Mouse (Mus musculus) intestine, embryonic 16.5 days (tissue): Measurements from ENCODE around the gene Slc6a11. TPM values are rescaled to one million over a fixed set of nuclear protein-coding genes. Genes with fewer than 3 reads are reported as not detected.

ENCODE experiments used
- ATAC-seq: fragments of 200-750 bp; cut with Nextera tagmentation; 2 replicates; pipeline ENCODE4 v1.8.0; 2017; ENCODE audit warnings: moderate TSS enrichment, moderate library complexity
- H3K27ac ChIP-seq: fragments of 300-500 bp; sonication (generic); 2 replicates; pipeline ENCODE4 v1.5.1; 2014; ENCODE audit warnings: mild to moderate bottlenecking, low read length
- H3K27me3 ChIP-seq: fragments of 300-500 bp; sonication (generic); replicated peaks from 2 replicates; pipeline ENCODE4 v1.6.1; 2014; ENCODE audit warnings: low read length, control low read depth, mixed read lengths; ENCODE audit not compliant: control insufficient read depth, insufficient read depth
- H3K36me3 ChIP-seq: fragments of 300-500 bp; sonication (generic); 2 replicates; pipeline ENCODE4 v1.6.1; 2014; ENCODE audit warnings: low read length, control low read depth; ENCODE audit not compliant: control insufficient read depth, insufficient read depth
- H3K4me1 ChIP-seq: fragments of 300-500 bp; sonication (generic); 2 replicates; pipeline ENCODE4 v1.6.1; 2014; ENCODE audit warnings: low read length, control low read depth, mixed read lengths; ENCODE audit not compliant: control insufficient read depth, insufficient read depth
- H3K4me2 ChIP-seq: fragments of 300-500 bp; sonication (generic); 2 replicates; pipeline ENCODE4 v1.6.1; 2014; ENCODE audit warnings: low read depth, low read length, control low read depth
- H3K4me3 ChIP-seq: fragments of 300-500 bp; sonication (generic); 2 replicates; pipeline ENCODE4 v1.5.1; 2014; ENCODE audit warnings: mild to moderate bottlenecking, low read length
- H3K9ac ChIP-seq: fragments of 300-500 bp; sonication (generic); 2 replicates; pipeline ENCODE4 v1.6.1; 2014; ENCODE audit warnings: low read depth, low read length
- H3K9me3 ChIP-seq: fragments of 300-500 bp; sonication (generic); 2 replicates; pipeline ENCODE4 v1.6.1; 2016; ENCODE audit warnings: low read length, control low read depth; ENCODE audit not compliant: control insufficient read depth
- WGBS: fragments of 180-500 bp; shearing (Covaris S2); extraction: QIAGEN DNeasy Blood & Tissue Kit; methylation state at CpG from one replicate; pipeline ENCODE4 v1.1.7; 2014; 5-methylcytosine and 5-hydroxymethylcytosine counted together
- polyA plus RNA-seq: library from polyadenylated mRNA; unstranded; fragments of >200 nt; fragmentation: Nextera tagmentation; extraction: Ambion mirVana; gene quantifications from 2 replicates; pipeline ENCODE4 v1.2.1, GENCODE M21; 2015

The Slc6a11 gene
- polyA plus RNA-seq, 1 experiment from 2014 or later = 0.12 TPM

GRCm38 (mm10) chr6:114160732-114161131 lies 29.7 kb downstream of the Slc6a11 start:
- no peaks in the 10 kb centered on the region for H3K4me1 ChIP-seq
- no peak overlapping the region for H3K4me2 ChIP-seq
- H3K9ac ChIP-seq = no peak overlapping the region
- H3K36me3 ChIP-seq = no peaks in the 10 kb centered on the region
- ATAC-seq = no peak
- no peaks in the 10 kb centered on the region for H3K9me3 ChIP-seq
- H3K27ac ChIP-seq = no peak overlapping the region
- H3K4me3 ChIP-seq = no peak overlapping the region
- no peaks in the 10 kb centered on the region for H3K27me3 ChIP-seq
- WGBS = 77% methylated on average over 8 of the region's 8 CpGs

- H3K27me3 ChIP-seq = peaks cover 12% of the 10 kb centered on the region
- H3K36me3 ChIP-seq = no peaks in the 10 kb centered on the region
- H3K27ac ChIP-seq = no peak overlapping the region
- H3K4me2 ChIP-seq = no peak overlapping the region
- ATAC-seq = no peak
- no peak overlapping the region for H3K4me3 ChIP-seq
- no peaks in the 10 kb centered on the region for H3K9me3 ChIP-seq
- H3K4me1 ChIP-seq = no peaks in the 10 kb centered on the region
- no peak overlapping the region for H3K9ac ChIP-seq
- WGBS = 13% methylated on average over 8 of the region's 8 CpGs
Measured at GRCm38 (mm10) chr6:114174052-114174397, 43.0 kb downstream of the Slc6a11 start.

- 15% methylated on average over 9 of the region's 9 CpGs for WGBS
- Histone ChIP-seq H3K4me3 (no peak overlapping the region), H3K27me3 (peaks cover 12% of the 10 kb centered on the region), H3K9ac (no peak overlapping the region), H3K4me1 (no peaks in the 10 kb centered on the region), H3K9me3 (no peaks in the 10 kb centered on the region), H3K36me3 (no peaks in the 10 kb centered on the region), H3K27ac (no peak overlapping the region), H3K4me2 (no peak overlapping the region)
- no peak for ATAC-seq
Measured at GRCm38 (mm10) chr6:114174398-114175140, 43.5 kb downstream of the Slc6a11 start.

GRCm38 (mm10) chr6:114178141-114178540 lies 47.1 kb downstream of the Slc6a11 start:
- no peak for ATAC-seq
- 65% methylated on average over 3 of the region's 3 CpGs for WGBS

GRCm38 (mm10) chr6:114182366-114183179 lies 51.5 kb downstream of the Slc6a11 start:
- H3K4me1 ChIP-seq = no peaks in the 10 kb centered on the region
- ATAC-seq = no peak
- 73% methylated on average over 7 of the region's 7 CpGs for WGBS

More at GRCm38 (mm10) chr6:114178141-114178540, 47.1 kb downstream of the Slc6a11 start:
- no peak overlapping the region for H3K4me3 ChIP-seq
- no peak overlapping the region for H3K27ac ChIP-seq
- no peak overlapping the region for H3K9ac ChIP-seq
- no peak overlapping the region for H3K4me2 ChIP-seq
- no peaks in the 10 kb centered on the region for H3K36me3 ChIP-seq
- no peaks in the 10 kb centered on the region for H3K9me3 ChIP-seq
- H3K27me3 ChIP-seq = peaks cover 12% of the 10 kb centered on the region
- H3K4me1 ChIP-seq = no peaks in the 10 kb centered on the region

GRCm38 (mm10) chr6:114187121-114187520 lies 56.1 kb downstream of the Slc6a11 start:
- no peaks in the 10 kb centered on the region for H3K36me3 ChIP-seq
- H3K9ac ChIP-seq = no peak overlapping the region
- no peak overlapping the region for H3K4me3 ChIP-seq
- H3K4me2 ChIP-seq = no peak overlapping the region
- H3K9me3 ChIP-seq = no peaks in the 10 kb centered on the region
- H3K27ac ChIP-seq = no peak overlapping the region
- H3K4me1 ChIP-seq = no peaks in the 10 kb centered on the region
- WGBS = 47% methylated on average over 4 of the region's 4 CpGs
- H3K27me3 ChIP-seq = no peaks in the 10 kb centered on the region
- no peak for ATAC-seq

More at GRCm38 (mm10) chr6:114182366-114183179, 51.5 kb downstream of the Slc6a11 start:
- no peak overlapping the region for H3K4me2 ChIP-seq
- H3K36me3 ChIP-seq = no peaks in the 10 kb centered on the region
- no peak overlapping the region for H3K27ac ChIP-seq
- no peaks in the 10 kb centered on the region for H3K27me3 ChIP-seq
- H3K9ac ChIP-seq = no peak overlapping the region
- H3K9me3 ChIP-seq = no peaks in the 10 kb centered on the region
- H3K4me3 ChIP-seq = no peak overlapping the region

GRCm38 (mm10) chr6:114188869-114189268 lies 57.8 kb downstream of the Slc6a11 start:
- 76% methylated on average over 8 of the region's 8 CpGs for WGBS

GRCm38 (mm10) chr6:114195998-114196397 lies 65.0 kb downstream of the Slc6a11 start:
- Histone ChIP-seq H3K27ac (no peak overlapping the region), H3K36me3 (no peaks in the 10 kb centered on the region), H3K9me3 (no peaks in the 10 kb centered on the region), H3K4me1 (no peaks in the 10 kb centered on the region), H3K27me3 (no peaks in the 10 kb centered on the region), H3K4me2 (no peak overlapping the region), H3K4me3 (no peak overlapping the region), H3K9ac (no peak overlapping the region)
- ATAC-seq = no peak

More at GRCm38 (mm10) chr6:114188869-114189268, 57.8 kb downstream of the Slc6a11 start:
- Histone ChIP-seq H3K9ac (no peak overlapping the region), H3K4me1 (no peaks in the 10 kb centered on the region), H3K27me3 (no peaks in the 10 kb centered on the region), H3K4me3 (no peak overlapping the region), H3K4me2 (no peak overlapping the region), H3K36me3 (no peaks in the 10 kb centered on the region), H3K9me3 (no peaks in the 10 kb centered on the region), H3K27ac (no peak overlapping the region)
- ATAC-seq = no peak

- Histone ChIP-seq H3K9ac (no peak overlapping the region), H3K27me3 (no peaks in the 10 kb centered on the region), H3K27ac (no peak overlapping the region), H3K4me3 (no peak overlapping the region), H3K4me1 (no peaks in the 10 kb centered on the region), H3K4me2 (no peak overlapping the region), H3K9me3 (no peaks in the 10 kb centered on the region), H3K36me3 (no peaks in the 10 kb centered on the region)
- no peak for ATAC-seq
- WGBS = 55% methylated on average over 9 of the region's 9 CpGs
Measured at GRCm38 (mm10) chr6:114199200-114199845, 68.3 kb downstream of the Slc6a11 start.
